Mouse (Mus musculus) hindbrain, embryonic 16.5 days (tissue): Measurements from ENCODE around the gene D430041D05Rik. TPM values are rescaled to one million over a fixed set of nuclear protein-coding genes. Genes with fewer than 3 reads are reported as not detected.
A peak's percentile ranks its signal among the peaks of the same experiment; 100 is the strongest.

Experiments
- ATAC-seq: fragments of 200-750 bp; cut with Nextera tagmentation; 2 replicates; pipeline ENCODE4 v1.8.0; 2017; ENCODE audit warnings: moderate TSS enrichment, moderate library complexity
- H3K27ac ChIP-seq: fragments of 300-500 bp; sonication (generic); 2 replicates; pipeline ENCODE4 v1.5.1; 2014; ENCODE audit warnings: low read depth, mild to moderate bottlenecking, control low read depth, low read length, moderate library complexity
- H3K27me3 ChIP-seq: fragments of 300-500 bp; sonication (generic); replicated peaks from 2 replicates; pipeline ENCODE4 v1.6.1; 2014; ENCODE audit warnings: low read length; ENCODE audit not compliant: control insufficient read depth, insufficient read depth
- H3K36me3 ChIP-seq: fragments of 300-500 bp; sonication (generic); 2 replicates; pipeline ENCODE4 v1.6.1; 2014; ENCODE audit warnings: mild to moderate bottlenecking, low read length, moderate library complexity, mixed read lengths; ENCODE audit not compliant: control insufficient read depth, insufficient read depth
- H3K4me1 ChIP-seq: fragments of 300-500 bp; sonication (generic); 2 replicates; pipeline ENCODE4 v1.6.1; 2014; ENCODE audit warnings: low read depth, low read length; ENCODE audit not compliant: control insufficient read depth, insufficient read depth
- H3K4me2 ChIP-seq: fragments of 300-500 bp; sonication (generic); 2 replicates; pipeline ENCODE4 v1.6.1; 2014; ENCODE audit warnings: mild to moderate bottlenecking, low read length, control low read depth, moderate library complexity
- H3K4me3 ChIP-seq: fragments of 300-500 bp; sonication (generic); 2 replicates; pipeline ENCODE4 v1.5.1; 2014; ENCODE audit warnings: mild to moderate bottlenecking, low read length, control low read depth, moderate library complexity
- H3K9ac ChIP-seq: fragments of 300-500 bp; sonication (generic); 2 replicates; pipeline ENCODE4 v1.6.1; 2014; ENCODE audit warnings: low read depth, mild to moderate bottlenecking, control low read depth, low read length, moderate library complexity
- H3K9me3 ChIP-seq: fragments of 300-500 bp; sonication (generic); 2 replicates; pipeline ENCODE4 v1.6.1; 2014; ENCODE audit warnings: mild to moderate bottlenecking, low read length, moderate library complexity; ENCODE audit not compliant: control insufficient read depth
- WGBS: fragments of 180-500 bp; shearing (Covaris S2); extraction: QIAGEN DNeasy Blood & Tissue Kit; methylation state at CpG from one replicate; pipeline ENCODE4 v1.1.7; 2014; 5-methylcytosine and 5-hydroxymethylcytosine counted together
- polyA plus RNA-seq: library from polyadenylated mRNA; unstranded; fragments of >200 nt; fragmentation: Nextera tagmentation; extraction: Ambion mirVana; gene quantifications from 2 replicates; pipeline ENCODE4 v1.2.1, GENCODE M21; 2015

The D430041D05Rik gene
- polyA plus RNA-seq, 1 experiment from 2014 or later, result 8.9 TPM

- no peak overlapping the region for H3K4me3 ChIP-seq
- WGBS, result 72% methylated on average over 6 of the region's 6 CpGs
- H3K27me3 ChIP-seq, result no peaks in the 10 kb centered on the region
- no peaks in the 10 kb centered on the region for H3K9me3 ChIP-seq
- no peak overlapping the region for H3K9ac ChIP-seq
- no peak overlapping the region for H3K4me2 ChIP-seq
- ATAC-seq, result no peak
- H3K27ac ChIP-seq, result no peak overlapping the region
- peaks cover 12% of the 10 kb centered on the region for H3K4me1 ChIP-seq
- no peaks in the 10 kb centered on the region for H3K36me3 ChIP-seq
Observed at GRCm38 (mm10) chr2:104371606-104372130, 39.1 kb downstream of the D430041D05Rik start.

- H3K27ac ChIP-seq, result peak overlapping the region; percentile 31
- H3K4me3 ChIP-seq, result no peak overlapping the region
- no peaks in the 10 kb centered on the region for H3K9me3 ChIP-seq
- H3K27me3 ChIP-seq, result no peaks in the 10 kb centered on the region
- no peak overlapping the region for H3K4me2 ChIP-seq
- ATAC-seq, result peak; percentile 94
- WGBS, result 11% methylated on average over 6 of the region's 6 CpGs
- no peaks in the 10 kb centered on the region for H3K36me3 ChIP-seq
- H3K9ac ChIP-seq, result no peak overlapping the region
- H3K4me1 ChIP-seq, result peaks cover 12% of the 10 kb centered on the region
Observed at GRCm38 (mm10) chr2:104367836-104368298, 42.9 kb downstream of the D430041D05Rik start.

GRCm38 (mm10) chr2:104367291-104367690 lies 43.5 kb downstream of the D430041D05Rik start:
- no peaks in the 10 kb centered on the region for H3K36me3 ChIP-seq
- H3K9me3 ChIP-seq, result no peaks in the 10 kb centered on the region
- WGBS, result 45% methylated on average over 2 of the region's 2 CpGs
- no peak overlapping the region for H3K4me3 ChIP-seq
- H3K4me2 ChIP-seq, result no peak overlapping the region
- no peak overlapping the region; the same call in 1 of the 2 replicates for H3K27ac ChIP-seq
- H3K9ac ChIP-seq, result no peak overlapping the region
- H3K4me1 ChIP-seq, result peaks cover 12% of the 10 kb centered on the region
- H3K27me3 ChIP-seq, result no peaks in the 10 kb centered on the region
- ATAC-seq, result no peak

- no peaks in the 10 kb centered on the region for H3K36me3 ChIP-seq
- no peak overlapping the region for H3K27ac ChIP-seq
- no peak for ATAC-seq
- H3K4me3 ChIP-seq, result no peak overlapping the region
- WGBS, result 78% methylated on average over 3 of the region's 3 CpGs
- no peaks in the 10 kb centered on the region for H3K4me1 ChIP-seq
- no peak overlapping the region for H3K4me2 ChIP-seq
- no peaks in the 10 kb centered on the region for H3K9me3 ChIP-seq
- H3K9ac ChIP-seq, result no peak overlapping the region
- H3K27me3 ChIP-seq, result no peaks in the 10 kb centered on the region
Observed at GRCm38 (mm10) chr2:104359305-104359704, 51.5 kb downstream of the D430041D05Rik start.

GRCm38 (mm10) chr2:104358881-104359280 lies 51.9 kb downstream of the D430041D05Rik start:
- H3K27me3 ChIP-seq, result no peaks in the 10 kb centered on the region
- no peaks in the 10 kb centered on the region for H3K9me3 ChIP-seq
- H3K9ac ChIP-seq, result no peak overlapping the region
- H3K36me3 ChIP-seq, result no peaks in the 10 kb centered on the region
- no peak overlapping the region for H3K27ac ChIP-seq
- no peak overlapping the region for H3K4me2 ChIP-seq
- H3K4me3 ChIP-seq, result no peak overlapping the region
- ATAC-seq, result no peak
- WGBS, result 94% methylated on average over 1 of the region's 1 CpGs
- H3K4me1 ChIP-seq, result no peaks in the 10 kb centered on the region

GRCm38 (mm10) chr2:104356531-104356930 lies 54.3 kb downstream of the D430041D05Rik start:
- Histone ChIP-seq H3K27ac (no peak overlapping the region), H3K9ac (no peak overlapping the region), H3K4me2 (no peak overlapping the region), H3K27me3 (no peaks in the 10 kb centered on the region), H3K36me3 (no peaks in the 10 kb centered on the region), H3K9me3 (no peaks in the 10 kb centered on the region), H3K4me1 (no peaks in the 10 kb centered on the region), H3K4me3 (no peak overlapping the region)
- WGBS, result 81% methylated on average over 4 of the region's 4 CpGs
- ATAC-seq, result no peak

- no peak overlapping the region for H3K9ac ChIP-seq
- H3K9me3 ChIP-seq, result no peaks in the 10 kb centered on the region
- H3K4me2 ChIP-seq, result no peak overlapping the region
- no peaks in the 10 kb centered on the region for H3K27me3 ChIP-seq
- H3K36me3 ChIP-seq, result no peaks in the 10 kb centered on the region
- H3K4me1 ChIP-seq, result no peaks in the 10 kb centered on the region
- ATAC-seq, result no peak
- no peak overlapping the region for H3K27ac ChIP-seq
- no peak overlapping the region for H3K4me3 ChIP-seq
Observed at GRCm38 (mm10) chr2:104354117-104354516, 56.7 kb downstream of the D430041D05Rik start.

- ATAC-seq, result no peak
- no peaks in the 10 kb centered on the region for H3K27me3 ChIP-seq
Observed at GRCm38 (mm10) chr2:104352204-104352493, 58.7 kb downstream of the D430041D05Rik start.

GRCm38 (mm10) chr2:104351415-104352203 lies 59.2 kb downstream of the D430041D05Rik start:
- WGBS, result 71% methylated on average over 13 of the region's 13 CpGs
- Histone ChIP-seq H3K4me3 (no peak overlapping the region), H3K4me1 (no peaks in the 10 kb centered on the region), H3K9ac (no peak overlapping the region), H3K4me2 (no peak overlapping the region), H3K27ac (no peak overlapping the region), H3K36me3 (no peaks in the 10 kb centered on the region), H3K27me3 (no peaks in the 10 kb centered on the region), H3K9me3 (no peaks in the 10 kb centered on the region)
- ATAC-seq, result no peak

More at GRCm38 (mm10) chr2:104352204-104352493, 58.7 kb downstream of the D430041D05Rik start:
- Histone ChIP-seq H3K4me2 (no peak overlapping the region), H3K27ac (no peak overlapping the region), H3K36me3 (no peaks in the 10 kb centered on the region), H3K9ac (no peak overlapping the region), H3K4me1 (no peaks in the 10 kb centered on the region), H3K9me3 (no peaks in the 10 kb centered on the region), H3K4me3 (no peak overlapping the region)
- 61% methylated on average over 1 of the region's 1 CpGs for WGBS
